Mouse (Mus musculus): ENCODE data around the gene Kcnj5. TPM values are rescaled to one million over a fixed set of nuclear protein-coding genes. Genes with fewer than 3 reads are reported as not detected.

The Kcnj5 gene
- total RNA-seq, 2 experiments from 2014 or later = 0.62 to 0.75 TPM

DNA sequence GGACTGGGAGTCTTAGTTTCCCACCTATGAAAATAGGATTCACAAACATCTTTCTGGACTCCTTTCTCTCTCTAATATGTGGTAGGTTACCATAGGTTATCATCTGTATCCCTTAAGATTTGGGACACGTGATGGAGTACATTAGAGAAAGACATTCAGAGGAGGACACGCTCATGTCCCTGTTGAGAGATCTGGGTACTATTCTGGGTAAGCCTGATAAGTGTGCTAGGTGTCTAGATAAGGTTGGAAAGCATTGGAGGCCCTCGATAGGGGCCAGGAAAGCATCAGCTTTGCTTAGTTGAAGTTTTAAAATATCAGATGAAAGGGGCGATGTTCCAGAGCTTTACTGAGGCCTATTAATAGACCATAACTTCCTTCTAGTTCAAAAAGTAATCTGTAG, 15.4 kb downstream of the Kcnj5 start:
- intact Hi-C loops (cut with DNase I) = no loop called here
- DNase-seq (ENCODE audit: low spot score in 2 of 2) = no peak

DNA sequence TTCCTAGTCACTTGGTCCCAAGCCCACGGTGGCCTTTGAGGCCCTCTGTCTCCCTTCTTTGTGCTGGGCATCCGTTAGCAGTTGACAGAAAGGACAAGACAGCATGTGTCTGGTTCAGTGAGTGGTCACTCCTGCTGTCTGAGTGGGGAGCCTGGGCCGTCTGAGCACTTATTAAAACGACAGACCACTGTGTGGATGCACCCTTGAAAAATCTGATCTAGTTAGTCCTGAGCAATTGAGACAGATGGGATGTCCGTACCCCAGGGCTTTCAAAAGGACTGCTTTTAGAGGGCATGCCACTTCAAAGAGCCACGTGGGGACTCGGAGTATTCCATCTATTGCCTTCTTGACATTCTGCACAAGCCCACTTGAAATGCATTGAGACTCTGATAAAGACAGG, 20.5 kb downstream of the Kcnj5 start:
- no peak for DNase-seq (ENCODE audit: low spot score in 2 of 2)
- intact Hi-C loops (cut with DNase I) = no loop called here

DNA sequence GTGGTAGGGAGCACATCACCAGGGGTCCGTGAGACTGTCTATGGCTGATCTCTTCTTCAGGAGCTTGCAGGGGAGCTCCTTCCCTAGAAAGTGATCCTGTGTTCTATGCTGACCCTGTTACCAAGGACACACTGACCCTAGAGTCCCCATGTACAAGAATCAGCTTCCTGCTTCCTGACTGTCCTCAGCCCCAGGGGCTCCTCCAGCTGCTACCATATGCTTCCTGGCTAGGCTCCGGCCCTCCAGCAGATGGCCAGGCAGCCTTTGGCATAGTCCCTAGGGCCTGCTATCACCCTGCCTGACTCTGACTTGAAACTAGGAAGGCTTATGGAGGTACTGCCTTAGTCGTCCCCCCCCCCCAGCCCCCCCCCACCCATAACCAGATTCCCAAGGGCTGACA, 24.0 kb downstream of the Kcnj5 start:
- no peak for DNase-seq (ENCODE audit: low spot score in 2 of 2)
- intact Hi-C loops (cut with DNase I) = no loop called here

DNA sequence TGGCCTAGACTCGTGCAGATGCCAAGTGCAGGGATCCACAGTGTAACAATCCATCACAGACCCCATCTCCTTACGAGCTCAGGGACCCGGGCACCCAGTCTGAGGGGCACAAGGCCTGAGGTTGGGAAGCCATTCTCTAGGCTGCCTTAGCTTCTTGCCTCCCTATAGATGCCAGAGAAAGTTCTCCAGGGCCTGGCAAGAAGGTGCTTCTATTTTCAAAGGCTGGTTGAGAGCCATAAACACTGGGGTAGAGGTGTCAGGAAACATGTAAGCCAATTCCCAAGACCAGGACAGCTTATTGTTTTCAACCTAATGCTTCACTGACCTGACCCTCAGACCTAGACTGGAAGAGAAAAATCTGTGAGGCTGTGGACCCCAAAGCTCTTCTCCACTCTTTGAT, 28.2 kb downstream of the Kcnj5 start:
- DNase-seq (ENCODE audit: low spot score in 2 of 2) = no peak
- intact Hi-C loops (cut with DNase I) = no loop called here

DNA sequence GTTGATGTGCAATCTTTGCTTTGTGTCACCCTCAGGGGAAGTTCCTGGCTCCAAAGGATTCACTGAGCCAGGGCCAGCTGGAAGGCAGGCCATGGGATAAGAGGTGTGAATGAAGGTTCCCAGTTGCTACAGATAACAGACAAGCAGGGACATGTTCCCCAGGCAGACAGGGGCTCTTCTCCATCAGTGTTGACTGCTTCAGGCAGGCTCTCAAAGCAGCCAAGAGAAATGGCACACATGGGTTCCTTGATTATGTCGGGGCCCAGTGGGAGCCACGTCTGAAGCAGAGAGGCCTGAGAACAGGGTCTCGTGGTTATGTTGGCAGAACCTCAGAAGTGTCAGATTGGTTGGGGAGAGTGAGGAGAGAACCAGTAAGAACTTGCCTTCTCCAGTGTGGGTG, 30.1 kb downstream of the Kcnj5 start:
- DNase-seq (ENCODE audit: low spot score in 2 of 2) = no peak
- intact Hi-C loops (cut with DNase I) = no loop called here

DNA sequence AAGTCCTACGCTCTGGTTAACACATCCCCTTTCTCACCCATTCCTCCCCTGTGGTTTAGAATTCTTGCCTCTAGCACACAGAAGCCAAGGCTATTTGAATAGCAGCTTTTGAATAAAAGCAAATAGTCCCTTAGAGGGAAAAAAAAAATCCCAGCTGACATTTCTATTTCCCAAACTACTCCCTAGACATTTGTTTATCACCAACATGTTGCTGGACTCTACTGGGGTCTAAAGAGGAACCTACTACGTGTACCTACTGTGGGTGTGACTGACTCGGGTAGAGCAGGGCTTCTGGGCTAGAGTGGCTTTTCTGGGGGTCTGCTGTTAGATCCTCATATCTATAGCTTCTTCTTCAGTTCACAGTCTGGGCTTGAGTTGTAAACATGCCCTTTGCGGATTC, 31.9 kb downstream of the Kcnj5 start:
- no peak for DNase-seq (ENCODE audit: low spot score in 2 of 2)
- intact Hi-C loops (cut with DNase I) = no loop called here

DNA sequence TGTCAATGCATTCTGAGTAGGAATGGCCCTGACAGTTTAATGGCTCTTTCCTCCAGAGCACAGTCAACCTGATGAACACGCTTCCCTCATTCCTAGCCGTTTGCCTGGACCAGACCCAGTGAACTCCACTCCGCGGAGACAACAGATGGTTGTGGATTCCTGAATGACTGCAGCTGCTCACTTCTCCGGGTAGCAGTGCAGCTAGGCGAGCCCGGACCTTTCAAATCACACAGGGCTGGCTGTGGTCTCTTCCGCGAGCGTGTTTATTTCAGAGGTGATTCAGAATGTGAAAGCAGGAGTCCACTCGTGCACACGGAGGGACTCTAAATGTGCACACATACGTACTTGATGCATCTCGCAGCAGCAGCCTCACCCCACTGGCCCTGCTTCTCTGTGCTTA, 32.4 kb downstream of the Kcnj5 start:
- no peak for DNase-seq (ENCODE audit: low spot score in 2 of 2)

DNA sequence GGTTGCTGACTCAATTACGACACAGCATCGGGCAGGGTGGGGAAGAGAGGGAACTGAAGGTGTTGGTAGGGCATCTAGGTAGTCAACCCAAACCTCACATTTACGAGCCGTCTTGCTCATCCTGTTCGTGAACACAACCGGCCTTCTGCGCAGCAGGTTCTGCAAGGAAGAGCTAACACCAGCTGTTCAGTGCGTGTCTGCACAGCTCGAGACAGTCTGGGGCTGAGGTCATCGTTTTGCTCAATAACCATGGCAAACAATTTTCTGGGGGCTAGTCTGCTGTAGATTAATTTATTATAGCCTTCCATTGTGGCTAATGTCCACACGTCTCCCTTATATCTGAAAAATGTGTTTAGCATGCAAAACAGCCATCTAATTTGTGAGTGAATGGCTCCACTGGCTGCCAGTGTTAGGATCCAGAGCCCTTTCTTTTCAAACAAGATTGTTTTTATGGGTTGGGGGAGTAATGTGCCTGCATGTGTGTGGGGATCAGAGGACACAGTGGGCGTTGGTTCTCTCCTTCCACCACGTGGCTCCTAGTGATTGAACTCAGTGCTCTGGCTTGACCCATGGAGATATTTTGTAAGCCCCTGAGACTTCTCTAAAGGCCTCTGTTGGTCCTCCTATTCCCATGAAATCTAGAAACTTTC, 41.5 kb downstream of the Kcnj5 start:
- DNase-seq (ENCODE audit: low spot score in 2 of 2) = no peak

More for the DNA sequence above, 32.4 kb downstream of the Kcnj5 start:
- intact Hi-C loops (cut with DNase I) = no loop called here

DNA sequence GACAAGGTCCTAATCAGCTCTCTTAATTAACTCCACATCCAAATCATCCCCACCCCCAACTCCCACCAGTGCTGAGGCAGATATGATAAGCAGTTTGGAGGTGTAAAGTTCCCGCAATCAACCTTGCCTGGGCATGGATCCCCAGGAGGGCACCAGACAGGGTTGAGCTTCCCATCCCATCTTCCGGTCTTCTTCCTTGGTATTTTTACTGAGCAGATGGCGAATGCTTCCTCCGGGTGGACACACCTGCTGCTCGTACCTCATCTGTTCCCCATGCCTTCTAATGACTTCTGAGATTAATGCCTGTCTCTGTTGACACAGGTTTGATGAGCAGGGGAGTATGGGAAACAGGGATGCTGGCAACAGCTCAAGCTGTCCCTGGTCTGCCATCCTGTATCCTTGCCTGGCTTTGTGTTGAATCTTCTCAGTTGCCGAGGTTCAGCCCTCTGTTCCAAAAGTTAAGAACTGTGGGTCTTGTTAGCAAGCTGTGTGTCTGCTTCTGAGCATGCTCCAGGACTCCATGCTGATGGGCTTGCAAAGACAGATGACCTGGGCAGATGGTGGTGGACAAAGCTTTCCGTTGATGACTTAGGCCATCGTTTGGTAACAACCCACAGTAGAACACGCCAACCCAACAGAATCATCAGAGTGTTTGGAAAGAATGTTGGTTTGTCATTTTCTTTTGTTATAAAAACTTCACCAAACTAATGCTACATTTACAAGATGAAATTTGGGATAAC, 48.9 kb downstream of the Kcnj5 start:
- DNase-seq (ENCODE audit: low spot score in 2 of 2) = no peak
- intact Hi-C loops (cut with DNase I) = no loop called here

More for the DNA sequence above, 41.5 kb downstream of the Kcnj5 start:
- intact Hi-C loops (cut with DNase I) = no loop called here

DNA sequence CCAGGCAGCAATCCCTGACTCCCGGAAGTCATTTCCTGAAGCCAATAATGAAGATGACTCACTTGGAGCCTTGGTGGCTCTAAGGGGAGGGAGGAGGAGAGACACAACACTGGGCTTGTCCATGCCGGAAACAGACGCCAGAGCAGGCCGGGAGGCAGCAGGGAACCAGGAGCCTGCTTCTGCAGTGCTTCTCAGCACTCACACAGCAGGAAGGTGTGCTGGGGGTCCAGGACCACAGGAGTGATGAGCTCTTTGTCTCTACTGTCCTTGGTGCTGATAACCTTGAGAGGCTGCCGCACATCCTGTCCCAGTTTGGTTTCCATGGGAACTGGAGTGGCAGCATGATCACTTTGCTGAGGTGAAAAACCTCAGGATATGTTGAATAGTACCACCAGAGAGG, 51.5 kb downstream of the Kcnj5 start:
- intact Hi-C loops (cut with DNase I) = no loop called here
- no peak for DNase-seq (ENCODE audit: low spot score in 2 of 2)

DNA sequence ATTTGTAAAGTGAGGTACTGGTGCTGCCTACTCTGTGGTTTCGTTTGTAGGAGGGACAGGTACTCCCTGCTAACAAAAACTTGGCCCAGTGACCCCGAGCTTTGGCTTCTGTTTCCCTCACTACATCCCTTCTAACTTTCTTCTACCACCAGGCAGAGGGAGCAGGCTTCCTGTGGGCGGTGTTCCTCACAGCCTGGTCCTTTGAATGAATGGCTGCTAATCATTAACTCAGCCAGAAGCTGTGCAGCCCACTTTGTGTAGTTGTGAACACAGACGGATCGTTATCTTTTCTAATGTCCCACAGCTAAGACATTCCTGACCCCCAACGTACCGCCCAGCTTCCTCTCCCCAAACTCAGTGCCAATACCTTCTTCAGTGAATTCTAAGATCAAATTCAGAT, 52.5 kb downstream of the Kcnj5 start:
- DNase-seq (ENCODE audit: low spot score in 2 of 2) = no peak
- intact Hi-C loops (cut with DNase I) = no loop called here

DNA sequence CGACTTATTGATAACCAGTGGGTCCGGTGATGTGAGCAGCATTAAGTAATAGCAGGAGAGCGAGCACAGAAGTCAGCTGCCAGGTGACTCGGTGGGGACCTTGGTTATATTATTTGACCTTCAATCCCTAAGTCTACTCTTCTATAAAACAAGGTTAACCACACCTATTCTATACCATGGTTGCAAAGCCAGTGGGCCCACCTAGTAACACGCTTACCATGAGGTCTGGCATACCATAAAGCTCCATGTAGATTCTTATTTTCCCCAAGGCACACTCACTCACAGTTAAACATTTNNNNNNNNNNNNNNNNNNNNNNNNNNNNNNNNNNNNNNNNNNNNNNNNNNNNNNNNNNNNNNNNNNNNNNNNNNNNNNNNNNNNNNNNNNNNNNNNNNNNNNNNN, 60.6 kb downstream of the Kcnj5 start:
- intact Hi-C loops (cut with DNase I) = no loop called here

DNA sequence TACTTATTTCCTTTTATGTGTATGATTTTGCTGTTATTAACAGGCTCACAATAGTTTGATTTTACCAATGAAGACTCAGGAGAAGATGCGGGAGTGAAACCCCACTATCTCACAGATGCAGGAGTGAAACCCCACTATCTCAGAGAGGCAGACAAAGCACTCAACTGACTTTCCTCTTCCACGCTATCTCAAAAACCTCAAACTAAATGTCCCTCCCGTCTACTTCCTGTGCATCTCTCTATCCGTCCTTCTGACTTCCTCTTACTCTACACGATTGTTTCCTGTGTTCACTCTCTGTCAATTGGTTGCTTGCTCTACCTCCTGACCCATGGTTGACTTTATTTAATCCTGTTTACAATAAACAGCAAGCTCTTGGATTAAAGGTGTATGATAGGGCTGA, 63.7 kb downstream of the Kcnj5 start:
- no peak for DNase-seq (ENCODE audit: low spot score in 2 of 2)
- intact Hi-C loops (cut with DNase I) = no loop called here

More for the DNA sequence above, 60.6 kb downstream of the Kcnj5 start:
- DNase-seq (ENCODE audit: low spot score in 2 of 2) = no peak

DNA sequence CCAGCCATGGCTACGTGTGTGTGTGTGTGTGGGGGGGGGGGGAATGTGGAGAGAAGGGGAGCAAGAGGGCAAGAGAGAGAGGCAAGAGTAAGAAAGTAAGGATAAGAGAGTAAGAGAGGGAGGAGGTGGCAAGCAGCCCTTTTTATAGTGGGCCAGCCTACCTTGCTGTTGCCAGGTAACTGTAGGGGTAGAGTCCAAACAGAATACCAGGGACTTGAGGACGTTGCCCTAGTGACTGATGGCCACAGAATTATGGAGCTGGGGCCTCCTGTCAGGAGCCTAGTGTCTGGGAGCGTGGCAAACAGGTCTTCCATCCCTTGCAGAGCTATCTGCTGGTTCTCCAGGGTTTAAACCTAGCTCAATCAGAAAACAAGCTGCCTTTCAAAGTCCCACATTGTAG, 64.4 kb downstream of the Kcnj5 start:
- no peak for DNase-seq (ENCODE audit: low spot score in 2 of 2)
- intact Hi-C loops (cut with DNase I) = loop anchor here (10.0 kb wide), 2 partner anchors 305 to 815 kb away; no protein-coding TSS in a partner anchor

DNA sequence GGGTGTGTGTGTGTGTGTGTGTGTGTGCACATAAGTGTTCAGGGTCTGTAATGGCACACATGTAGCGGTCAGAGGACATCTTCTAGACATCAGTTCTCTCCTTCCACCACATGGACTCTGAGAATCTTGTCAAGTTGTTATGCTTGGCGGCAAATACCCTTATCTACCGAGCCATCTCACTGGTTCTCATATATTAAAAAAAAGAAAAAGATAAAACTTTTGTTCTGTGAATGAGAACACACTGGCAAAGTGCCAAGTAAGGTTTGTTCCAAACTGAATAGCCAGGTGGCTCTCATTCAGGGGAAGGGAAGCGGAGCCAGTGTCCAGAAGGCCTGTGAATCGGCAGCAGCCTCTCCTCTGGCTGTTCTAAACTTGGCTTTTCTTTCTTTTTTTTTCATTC, 66.1 kb downstream of the Kcnj5 start:
- intact Hi-C loops (cut with DNase I) = loop anchor here (10.0 kb wide), 2 partner anchors 307 to 817 kb away; no protein-coding TSS in a partner anchor

DNA sequence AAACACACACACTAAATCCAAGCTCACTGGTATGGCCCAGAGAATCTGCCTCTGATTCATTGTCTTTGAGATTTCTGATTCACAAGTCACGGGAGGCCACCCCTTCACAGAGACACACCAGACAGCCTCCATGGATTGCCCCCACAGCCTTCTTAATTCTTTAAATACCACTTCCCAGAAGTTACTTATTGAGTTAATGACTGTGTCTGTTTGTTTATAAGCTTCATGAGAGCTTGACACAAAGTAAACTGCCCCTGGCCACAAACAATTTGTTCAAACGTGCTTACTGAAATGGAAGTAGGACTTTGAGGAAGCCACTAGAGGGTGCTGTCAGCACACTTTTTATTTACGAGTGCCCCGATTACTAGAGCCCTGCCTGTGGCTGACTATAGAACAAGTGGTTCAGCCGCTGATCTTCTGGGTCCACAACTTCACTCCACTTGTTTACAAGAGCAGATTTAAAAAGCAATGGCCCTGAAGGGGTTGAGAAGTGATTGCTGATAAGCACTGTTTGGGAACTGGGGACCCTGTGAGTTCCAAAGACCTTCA, 72.2 kb downstream of the Kcnj5 start:
- intact Hi-C loops (cut with DNase I) = loop anchor here (2.0 to 10.0 kb wide), 4 partner anchors 79 to 975 kb away; no protein-coding TSS in a partner anchor
- DNase-seq (ENCODE audit: low spot score in 2 of 2) = peak in 1 of 2 experiments; percentile 57

More for the DNA sequence above, 66.1 kb downstream of the Kcnj5 start:
- DNase-seq (ENCODE audit: low spot score in 2 of 2) = no peak

Other genes starting within 250 kb of the Kcnj5 start
- gene Arhgap32, start 228.2 kb downstream of the Kcnj5 start, total RNA-seq (2021) = 100 to 1,000 TPM; 471 to 473 TPM
- not detected for gene Kcnj1, start 28.1 kb upstream of the Kcnj5 start, total RNA-seq (2021)
- 1 to 10 TPM; 5.5 to 7.3 TPM for gene Fli1, start 198.5 kb upstream of the Kcnj5 start, total RNA-seq (2021)